Mouse (Mus musculus) forebrain, embryonic 11.5 days (tissue): ENCODE data around the gene Gm3045. TPM values are rescaled to one million over a fixed set of nuclear protein-coding genes. Genes with fewer than 3 reads are reported as not detected.

Experiments used
- polyA plus RNA-seq: library from polyadenylated mRNA; unstranded; fragments of >200 nt; fragmentation: Nextera tagmentation; extraction: Ambion mirVana; gene quantifications from 2 replicates; pipeline ENCODE4 v1.2.1, GENCODE M21; 2014

Gene Gm3045
- polyA plus RNA-seq, 1 experiment from 2014 or later = not detected

Other genes with a start within 250 kb of the Gm3045 start
- 0.11 and 0.13 TPM in 2 replicates for gene Tifab, start 247.7 kb upstream of the Gm3045 start, polyA plus RNA-seq
- 27.6 and 33.2 TPM in 2 replicates for gene Neurog1, start 174.4 kb upstream of the Gm3045 start, polyA plus RNA-seq
- 8.6 and 10.9 TPM in 2 replicates for gene Cxcl14, start 130.0 kb upstream of the Gm3045 start, polyA plus RNA-seq
- gene Slc25a48, start 11.8 kb downstream of the Gm3045 start, polyA plus RNA-seq = not detected in 2 replicates
- not detected in 2 replicates for gene Il9, start 55.7 kb downstream of the Gm3045 start, polyA plus RNA-seq
- 1.7 and 2.2 TPM in 2 replicates for gene Fbxl21, start 95.9 kb downstream of the Gm3045 start, polyA plus RNA-seq
- gene Lect2, start 121.9 kb downstream of the Gm3045 start, polyA plus RNA-seq = not detected in 2 replicates
- 26.1 and 26.2 TPM in 2 replicates for gene Tgfbi, start 182.9 kb downstream of the Gm3045 start, polyA plus RNA-seq